Mouse (Mus musculus): Measurements from ENCODE around the gene Ext2.

DNA sequence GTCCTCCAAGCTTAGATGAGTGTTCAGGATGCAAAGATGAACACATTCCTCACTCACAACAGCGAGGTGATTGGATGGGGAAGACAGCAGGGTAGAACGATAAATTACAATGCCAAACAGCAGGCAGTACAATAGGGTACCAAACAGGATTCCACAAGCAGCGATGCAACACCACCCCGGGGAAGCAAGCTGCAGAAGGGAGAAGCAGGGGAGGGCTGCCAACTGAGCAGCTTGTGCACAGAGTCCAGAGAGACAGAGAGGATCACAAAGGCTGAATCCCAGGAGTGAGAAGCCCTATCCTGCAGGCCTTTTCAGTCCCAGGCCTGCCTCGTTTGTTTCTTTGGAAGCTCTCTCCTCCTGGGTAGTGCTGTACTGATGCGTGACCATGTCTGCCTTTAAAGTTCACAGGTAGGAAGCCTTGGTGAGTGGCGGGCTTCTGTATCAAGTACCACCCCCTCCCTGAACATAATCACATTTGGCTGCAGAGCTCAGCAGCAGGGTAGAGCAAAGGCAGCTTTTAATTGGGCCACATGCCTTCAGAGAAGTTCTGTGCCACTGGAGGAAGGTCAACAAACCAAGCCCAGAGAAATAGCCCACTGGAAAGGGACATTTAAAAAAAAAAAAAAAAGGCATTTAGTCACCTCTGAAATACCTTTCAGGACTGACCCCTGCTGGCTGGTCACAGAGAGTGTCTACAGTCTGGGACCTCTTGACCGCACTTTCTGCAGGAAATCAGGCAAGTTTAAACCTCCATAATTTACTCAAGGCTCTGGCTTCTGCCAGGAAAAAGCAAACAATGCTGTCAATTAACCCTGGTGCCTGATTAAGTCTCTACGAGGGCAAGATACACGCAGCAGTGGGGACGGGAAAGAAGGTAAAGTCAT lies 77.8 kb downstream of the Ext2 start:
- TF ChIP-seq REST (IDR thresholded peaks at IDR 0.05; ENCODE audit: insufficient read depth, insufficient read length) (no peak), POLR2A (IDR thresholded peaks at IDR 0.05; ENCODE audit: insufficient read length, low read depth) (no peak), TCF12 (IDR thresholded peaks at IDR 0.05; ENCODE audit: insufficient read depth, poor library complexity, severe bottlenecking) (no peak), SRF (IDR thresholded peaks at IDR 0.05; ENCODE audit: control insufficient read depth, insufficient read length, low read depth) (no peak), CEBPB (IDR thresholded peaks at IDR 0.05; ENCODE audit: insufficient read depth, poor library complexity, severe bottlenecking) (no peak), MYOG (IDR thresholded peaks at IDR 0.05; ENCODE audit: control insufficient read depth in 1 of 3, insufficient read depth in 1 of 3, insufficient read length in 2 of 3, low read depth in 2 of 3) (no peak), E2F4 (IDR thresholded peaks at IDR 0.05; ENCODE audit: insufficient read depth) (no peak), POLR2AphosphoS2 (IDR thresholded peaks at IDR 0.05; ENCODE audit: insufficient read length, low read depth) (no peak), USF1 (IDR thresholded peaks at IDR 0.05; ENCODE audit: low read depth) (no peak), MAX (IDR thresholded peaks at IDR 0.05; ENCODE audit: low read depth) (no peak), TCF3 (IDR thresholded peaks at IDR 0.05; ENCODE audit: insufficient read length, low read depth) (no peak), MYOD1 (IDR thresholded peaks at IDR 0.05; ENCODE audit: control insufficient read depth in 1 of 3, insufficient read length in 2 of 3, low read depth in 2 of 3) (no peak)

Data from myocyte (in vitro differentiated cells).